Mouse (Mus musculus) embryonic facial prominence, embryonic 13.5 days (tissue): ENCODE results near the gene Cdca7. TPM values are rescaled to one million over a fixed set of nuclear protein-coding genes. Genes with fewer than 3 reads are reported as not detected.

Source experiments
- ATAC-seq: fragments of 200-750 bp; cut with Nextera tagmentation; 2 replicates; pipeline ENCODE4 v1.8.0; 2017; ENCODE audit warnings: low read depth; ENCODE audit not compliant: insufficient number of reproducible peaks, insufficient read depth, low FRiP score, low TSS enrichment
- H3K27ac ChIP-seq: fragments of 300-500 bp; sonication (generic); 2 replicates; pipeline ENCODE4 v1.5.1; 2015; ENCODE audit warnings: moderate library complexity, mild to moderate bottlenecking, inconsistent platforms
- H3K27me3 ChIP-seq: fragments of 300-500 bp; sonication (generic); 2 replicates; pipeline ENCODE4 v1.6.1; 2015; ENCODE audit warnings: mild to moderate bottlenecking, inconsistent platforms
- H3K36me3 ChIP-seq: fragments of 300-500 bp; sonication (generic); 2 replicates; pipeline ENCODE4 v1.6.1; 2015; ENCODE audit warnings: mild to moderate bottlenecking, inconsistent platforms
- H3K4me1 ChIP-seq: fragments of 300-500 bp; sonication (generic); 2 replicates; pipeline ENCODE4 v1.6.1; 2015; ENCODE audit warnings: inconsistent platforms
- H3K4me2 ChIP-seq: fragments of 300-500 bp; sonication (generic); 2 replicates; pipeline ENCODE4 v1.6.1; 2015; ENCODE audit warnings: moderate library complexity, mild to moderate bottlenecking, inconsistent platforms
- H3K4me3 ChIP-seq: fragments of 300-500 bp; sonication (generic); 2 replicates; pipeline ENCODE4 v1.5.1; 2015; ENCODE audit warnings: mild to moderate bottlenecking, inconsistent platforms
- H3K9ac ChIP-seq: fragments of 300-500 bp; sonication (generic); 2 replicates; pipeline ENCODE4 v1.6.1; 2015; ENCODE audit warnings: mild to moderate bottlenecking, inconsistent platforms
- H3K9me3 ChIP-seq: fragments of 300-500 bp; sonication (generic); 2 replicates; pipeline ENCODE4 v1.6.1; 2016; ENCODE audit warnings: inconsistent platforms
- WGBS: fragments of 180-500 bp; shearing (Covaris S2); methylation state at CpG from one replicate; pipeline ENCODE4 v1.1.7; 2015; ENCODE audit warnings: mixed read lengths; 5-methylcytosine and 5-hydroxymethylcytosine counted together
- polyA plus RNA-seq: library from polyadenylated mRNA; unstranded; fragments of >200 nt; fragmentation: Nextera tagmentation; extraction: Ambion mirVana; gene quantifications from 2 replicates; pipeline ENCODE4 v1.2.1, GENCODE M21; 2015

The Cdca7 gene
- polyA plus RNA-seq, result 159 and 162 TPM in 2 replicates

GRCm38 (mm10) chr2:72475797-72476485 is at the start of gene Cdca7:
TSS of gene Cdca7 (plus strand) at chr2:72476159.
- Histone ChIP-seq H3K4me3 (peak within 1 kb of the TSS; percentile 85), H3K4me1 (peaks cover 40% of the 10 kb centered on the region), H3K36me3 (peaks cover 15% of the 10 kb centered on the region), H3K9me3 (no peaks in the 10 kb centered on the region), H3K9ac (peak within 1 kb of the TSS; percentile 84), H3K27me3 (0 out of 2 replicates have a peak, but pooled peaks cover 5% of the 10 kb centered on the region), H3K27ac (peak within 1 kb of the TSS; percentile 93), H3K4me2 (peak within 1 kb of the TSS; percentile 76)
- ATAC-seq, result peak; percentile 83
- WGBS, result under 1% methylated on average over 58 of the region's 58 CpGs

- ATAC-seq, result no peak
- no peak overlapping the region for H3K27ac ChIP-seq
- H3K9me3 ChIP-seq, result no peaks in the 10 kb centered on the region
- no peak overlapping the region for H3K9ac ChIP-seq
- WGBS, result 28% methylated on average over 8 of the region's 8 CpGs
- peaks cover 8% of the 10 kb centered on the region; the same call in 1 of the 2 replicates for H3K4me1 ChIP-seq
- H3K27me3 ChIP-seq, result no peaks in the 10 kb centered on the region
- no peaks in the 10 kb centered on the region for H3K36me3 ChIP-seq
- H3K4me2 ChIP-seq, result no peak overlapping the region
- H3K4me3 ChIP-seq, result no peak overlapping the region
Measured at GRCm38 (mm10) chr2:72426776-72427175, 49.2 kb upstream of the Cdca7 start.

- 72% methylated on average over 11 of the region's 11 CpGs for WGBS
- H3K27ac ChIP-seq, result no peak overlapping the region
Measured at GRCm38 (mm10) chr2:72427288-72427687, 48.7 kb upstream of the Cdca7 start.

GRCm38 (mm10) chr2:72438941-72439533 is 36.9 kb upstream of the Cdca7 start:
- 76% methylated on average over 8 of the region's 8 CpGs for WGBS

More at GRCm38 (mm10) chr2:72427288-72427687, 48.7 kb upstream of the Cdca7 start:
- no peaks in the 10 kb centered on the region for H3K27me3 ChIP-seq
- no peak overlapping the region for H3K4me2 ChIP-seq
- H3K36me3 ChIP-seq, result no peaks in the 10 kb centered on the region
- peaks cover 8% of the 10 kb centered on the region; the same call in 1 of the 2 replicates for H3K4me1 ChIP-seq
- no peaks in the 10 kb centered on the region for H3K9me3 ChIP-seq
- no peak overlapping the region for H3K9ac ChIP-seq
- ATAC-seq, result no peak
- H3K4me3 ChIP-seq, result no peak overlapping the region

GRCm38 (mm10) chr2:72441010-72441409 is 34.9 kb upstream of the Cdca7 start:
- Histone ChIP-seq H3K27me3 (no peaks in the 10 kb centered on the region), H3K4me3 (no peak overlapping the region), H3K4me1 (no peaks in the 10 kb centered on the region), H3K4me2 (no peak overlapping the region), H3K27ac (no peak overlapping the region), H3K36me3 (peaks cover 4% of the 10 kb centered on the region; the same call in 1 of the 2 replicates), H3K9ac (no peak overlapping the region), H3K9me3 (no peaks in the 10 kb centered on the region)
- ATAC-seq, result no peak
- WGBS, result 90% methylated on average over 9 of the region's 9 CpGs

More at GRCm38 (mm10) chr2:72438941-72439533, 36.9 kb upstream of the Cdca7 start:
- H3K4me3 ChIP-seq, result no peak overlapping the region
- no peak overlapping the region for H3K4me2 ChIP-seq
- no peaks in the 10 kb centered on the region for H3K4me1 ChIP-seq
- H3K27me3 ChIP-seq, result no peaks in the 10 kb centered on the region
- H3K27ac ChIP-seq, result no peak overlapping the region
- no peaks in the 10 kb centered on the region for H3K9me3 ChIP-seq
- H3K36me3 ChIP-seq, result peaks cover 4% of the 10 kb centered on the region; the same call in 1 of the 2 replicates
- no peak overlapping the region for H3K9ac ChIP-seq
- no peak for ATAC-seq

- no peaks in the 10 kb centered on the region for H3K4me1 ChIP-seq
- no peak for ATAC-seq
- H3K27me3 ChIP-seq, result no peaks in the 10 kb centered on the region
- H3K4me3 ChIP-seq, result no peak overlapping the region
- no peak overlapping the region for H3K4me2 ChIP-seq
- peaks cover 4% of the 10 kb centered on the region; the same call in 1 of the 2 replicates for H3K36me3 ChIP-seq
- H3K9ac ChIP-seq, result no peak overlapping the region
- 80% methylated on average over 6 of the region's 6 CpGs for WGBS
- no peak overlapping the region for H3K27ac ChIP-seq
- H3K9me3 ChIP-seq, result no peaks in the 10 kb centered on the region
Measured at GRCm38 (mm10) chr2:72442825-72443224, 33.1 kb upstream of the Cdca7 start.

GRCm38 (mm10) chr2:72443960-72444359 is 32.0 kb upstream of the Cdca7 start:
- Histone ChIP-seq H3K4me2 (no peak overlapping the region), H3K27me3 (no peaks in the 10 kb centered on the region), H3K27ac (no peak overlapping the region), H3K36me3 (0 out of 2 replicates have a peak, but pooled peaks cover 4% of the 10 kb centered on the region), H3K4me1 (no peaks in the 10 kb centered on the region), H3K9ac (no peak overlapping the region), H3K9me3 (no peaks in the 10 kb centered on the region), H3K4me3 (no peak overlapping the region)
- WGBS, result 70% methylated on average over 3 of the region's 3 CpGs
- ATAC-seq, result no peak

- 88% methylated on average over 3 of the region's 3 CpGs for WGBS
- H3K9me3 ChIP-seq, result no peaks in the 10 kb centered on the region
- no peak overlapping the region for H3K27ac ChIP-seq
- H3K4me3 ChIP-seq, result no peak overlapping the region
- no peaks in the 10 kb centered on the region for H3K27me3 ChIP-seq
- no peak overlapping the region for H3K9ac ChIP-seq
- no peak overlapping the region for H3K4me2 ChIP-seq
- H3K36me3 ChIP-seq, result 0 out of 2 replicates have a peak, but pooled peaks cover 4% of the 10 kb centered on the region
- H3K4me1 ChIP-seq, result no peaks in the 10 kb centered on the region
- no peak for ATAC-seq
Measured at GRCm38 (mm10) chr2:72446106-72446505, 29.9 kb upstream of the Cdca7 start.

GRCm38 (mm10) chr2:72446615-72447014 is 29.3 kb upstream of the Cdca7 start:
- 0 out of 2 replicates have a peak, but pooled peaks cover 2% of the 10 kb centered on the region for H3K36me3 ChIP-seq
- no peak for ATAC-seq
- H3K4me3 ChIP-seq, result no peak overlapping the region
- H3K9ac ChIP-seq, result no peak overlapping the region
- no peaks in the 10 kb centered on the region for H3K27me3 ChIP-seq
- no peaks in the 10 kb centered on the region for H3K9me3 ChIP-seq
- H3K4me1 ChIP-seq, result no peaks in the 10 kb centered on the region
- no peak overlapping the region for H3K27ac ChIP-seq
- no peak overlapping the region for H3K4me2 ChIP-seq
- WGBS, result 51% methylated on average over 5 of the region's 5 CpGs

- no peak for ATAC-seq
- H3K4me1 ChIP-seq, result peaks cover 15% of the 10 kb centered on the region; the same call in 1 of the 2 replicates
- H3K36me3 ChIP-seq, result no peaks in the 10 kb centered on the region
- H3K9ac ChIP-seq, result no peak overlapping the region
- H3K27me3 ChIP-seq, result no peaks in the 10 kb centered on the region
- no peaks in the 10 kb centered on the region for H3K9me3 ChIP-seq
- H3K4me3 ChIP-seq, result no peak overlapping the region
- H3K4me2 ChIP-seq, result no peak overlapping the region
- WGBS, result 29% methylated on average over 3 of the region's 3 CpGs
- H3K27ac ChIP-seq, result no peak overlapping the region
Measured at GRCm38 (mm10) chr2:72453563-72453962, 22.4 kb upstream of the Cdca7 start.

GRCm38 (mm10) chr2:72456189-72456588 is 19.8 kb upstream of the Cdca7 start:
- no peaks in the 10 kb centered on the region for H3K9me3 ChIP-seq
- H3K4me1 ChIP-seq, result peaks cover 15% of the 10 kb centered on the region; the same call in 1 of the 2 replicates
- H3K36me3 ChIP-seq, result no peaks in the 10 kb centered on the region
- no peak for ATAC-seq
- no peak overlapping the region for H3K4me3 ChIP-seq
- H3K4me2 ChIP-seq, result no peak overlapping the region
- 70% methylated on average over 1 of the region's 1 CpGs for WGBS
- no peak overlapping the region for H3K9ac ChIP-seq
- H3K27ac ChIP-seq, result no peak overlapping the region
- H3K27me3 ChIP-seq, result no peaks in the 10 kb centered on the region
